Mouse (Mus musculus): ENCODE results near the gene Selenoo. TPM values are rescaled to one million over a fixed set of nuclear protein-coding genes. Genes with fewer than 3 reads are reported as not detected.
A peak's percentile ranks its signal among the peaks of the same experiment; 100 is the strongest.

Gene Selenoo
- polyA plus RNA-seq, 1 experiment from 2014 or later: 24.8 TPM

DNA sequence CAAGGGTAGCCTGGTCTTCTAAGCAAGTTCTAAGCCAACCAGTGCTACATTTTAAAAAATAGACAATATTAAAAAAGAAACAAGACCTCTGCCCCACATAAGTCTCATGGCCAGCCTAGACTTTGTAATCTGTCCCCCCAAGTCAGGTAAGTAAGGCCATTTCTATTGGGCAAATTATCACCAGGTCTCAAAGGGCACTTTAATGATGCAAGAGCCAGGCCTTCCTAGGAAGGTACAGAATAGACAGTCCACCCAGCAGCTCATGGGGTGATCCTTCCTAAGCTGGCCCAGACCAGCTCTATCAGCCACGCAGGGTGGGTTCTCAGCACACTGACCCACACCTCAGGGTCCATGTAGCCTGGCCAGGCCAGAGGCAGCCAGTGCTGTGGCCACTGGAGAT is 5.0 kb upstream of the Selenoo start:
- no peaks in the 10 kb centered on the region for H3K27me3 ChIP-seq
- WGBS: 95% methylated on average over 1 of the region's 1 CpGs
- no peaks in the 10 kb centered on the region for H3K9me3 ChIP-seq (replicated peaks)
- no peak overlapping the region for H3K4me3 ChIP-seq
- no peak overlapping the region for H3K9ac ChIP-seq
- ATAC-seq (ENCODE audit: low FRiP score): no peak
- no peak overlapping the region for H3K27ac ChIP-seq
- peaks cover 6% of the 10 kb centered on the region; the same call in 1 of the 2 replicates for H3K4me1 ChIP-seq
- peaks cover 72% of the 10 kb centered on the region for H3K36me3 ChIP-seq
- no peak overlapping the region for H3K4me2 ChIP-seq (replicated peaks)

DNA sequence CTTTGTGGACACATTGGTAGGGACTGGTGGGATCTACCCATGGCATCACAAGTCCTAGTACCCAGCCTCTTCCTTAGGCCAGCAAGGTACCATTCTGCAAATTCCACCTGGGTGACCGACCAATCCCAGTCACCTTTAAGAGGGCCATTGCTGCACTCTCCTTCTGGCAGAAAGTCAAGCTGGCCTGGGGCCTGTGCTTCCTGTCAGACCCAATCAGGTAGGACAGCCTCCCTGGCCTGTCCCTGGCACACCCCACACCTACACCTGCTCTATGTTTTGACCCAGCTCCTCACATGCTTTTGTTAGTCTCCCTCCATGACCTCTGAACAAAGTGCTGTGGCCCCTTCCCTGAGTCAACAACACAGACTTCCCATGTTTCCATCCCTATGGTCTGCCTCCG is 4.1 kb upstream of the Selenoo start:
- Histone ChIP-seq H3K27me3 (no peaks in the 10 kb centered on the region), H3K4me2 (replicated peaks) (no peak overlapping the region), H3K9me3 (replicated peaks) (no peaks in the 10 kb centered on the region), H3K4me1 (peaks cover 10% of the 10 kb centered on the region), H3K36me3 (peaks cover 72% of the 10 kb centered on the region), H3K4me3 (no peak overlapping the region), H3K9ac (no peak overlapping the region), H3K27ac (no peak overlapping the region)
- no peak for ATAC-seq (ENCODE audit: low FRiP score)
- WGBS: 96% methylated on average over 2 of the region's 2 CpGs

DNA sequence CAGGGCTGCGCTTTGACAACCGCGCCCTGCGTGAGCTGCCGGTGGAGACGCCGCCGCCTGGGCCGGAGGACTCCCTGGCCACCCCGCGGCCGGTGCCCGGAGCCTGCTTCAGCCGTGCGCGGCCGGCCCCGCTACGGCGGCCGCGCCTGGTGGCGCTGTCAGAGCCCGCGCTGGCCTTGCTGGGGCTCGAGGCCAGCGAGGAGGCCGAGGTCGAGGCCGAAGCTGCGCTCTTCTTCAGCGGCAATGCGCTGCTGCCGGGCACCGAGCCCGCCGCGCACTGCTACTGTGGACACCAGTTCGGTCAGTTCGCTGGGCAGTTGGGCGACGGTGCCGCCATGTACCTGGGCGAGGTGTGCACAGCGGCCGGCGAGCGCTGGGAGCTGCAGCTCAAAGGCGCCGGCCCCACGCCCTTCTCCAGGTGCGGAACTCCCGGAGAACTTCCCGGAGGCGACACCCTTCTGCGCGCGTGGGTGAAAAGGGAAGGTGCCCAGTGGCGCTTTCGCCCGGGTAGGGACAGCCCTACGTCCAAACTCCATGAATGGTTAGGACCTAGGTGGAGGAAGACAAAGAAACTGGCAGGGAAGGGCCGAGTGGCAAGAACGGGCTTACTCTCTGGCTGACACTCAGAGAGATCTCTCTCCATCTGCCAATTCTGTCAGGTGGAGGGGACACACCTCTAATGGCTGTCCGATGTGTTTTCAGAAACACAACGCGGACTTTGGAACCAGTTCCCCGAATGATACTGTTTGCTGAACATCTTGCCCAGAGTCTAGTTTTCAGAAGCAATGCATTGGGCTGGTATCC is 566 bp downstream of the Selenoo start:
- H3K9ac ChIP-seq: peak overlapping the region; percentile 95
- no peaks in the 10 kb centered on the region for H3K9me3 ChIP-seq (replicated peaks)
- peak overlapping the region; percentile 84 for H3K27ac ChIP-seq
- H3K36me3 ChIP-seq: peaks cover 49% of the 10 kb centered on the region
- 4% methylated on average over 67 of the region's 68 CpGs for WGBS
- H3K27me3 ChIP-seq: no peaks in the 10 kb centered on the region
- peak overlapping the region; percentile 95 for H3K4me3 ChIP-seq
- H3K4me2 ChIP-seq (replicated peaks): peak overlapping the region; percentile 99
- peaks cover 20% of the 10 kb centered on the region for H3K4me1 ChIP-seq
- ATAC-seq (ENCODE audit: low FRiP score): peak; percentile 53

DNA sequence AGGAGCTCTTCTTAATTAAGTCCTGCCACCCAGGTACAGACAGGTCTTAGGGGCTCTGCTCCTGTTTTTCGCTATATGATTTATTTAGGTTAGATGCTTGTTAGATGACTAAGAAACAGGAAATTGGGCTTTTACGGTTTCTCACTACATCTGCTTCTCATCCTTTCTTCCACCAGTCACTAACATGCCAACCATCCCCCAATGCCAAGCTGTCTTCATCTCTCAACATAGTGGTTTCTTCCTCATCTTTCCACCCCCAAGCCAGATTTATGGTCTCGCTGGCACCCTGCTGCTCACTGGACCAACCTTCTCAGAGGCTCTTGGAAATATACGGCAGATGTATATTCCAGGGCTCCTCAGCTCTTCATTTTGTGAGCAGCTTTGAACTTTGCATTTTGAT is 1.8 kb downstream of the Selenoo start:
- peaks cover 49% of the 10 kb centered on the region for H3K36me3 ChIP-seq
- no peak for ATAC-seq (ENCODE audit: low FRiP score)
- no peak overlapping the region for H3K9ac ChIP-seq
- WGBS: 92% methylated on average over 4 of the region's 4 CpGs
- H3K27ac ChIP-seq: no peak overlapping the region
- H3K4me3 ChIP-seq: no peak overlapping the region
- H3K27me3 ChIP-seq: no peaks in the 10 kb centered on the region
- no peak overlapping the region for H3K4me2 ChIP-seq (replicated peaks)
- H3K4me1 ChIP-seq: peaks cover 20% of the 10 kb centered on the region
- H3K9me3 ChIP-seq (replicated peaks): no peaks in the 10 kb centered on the region

DNA sequence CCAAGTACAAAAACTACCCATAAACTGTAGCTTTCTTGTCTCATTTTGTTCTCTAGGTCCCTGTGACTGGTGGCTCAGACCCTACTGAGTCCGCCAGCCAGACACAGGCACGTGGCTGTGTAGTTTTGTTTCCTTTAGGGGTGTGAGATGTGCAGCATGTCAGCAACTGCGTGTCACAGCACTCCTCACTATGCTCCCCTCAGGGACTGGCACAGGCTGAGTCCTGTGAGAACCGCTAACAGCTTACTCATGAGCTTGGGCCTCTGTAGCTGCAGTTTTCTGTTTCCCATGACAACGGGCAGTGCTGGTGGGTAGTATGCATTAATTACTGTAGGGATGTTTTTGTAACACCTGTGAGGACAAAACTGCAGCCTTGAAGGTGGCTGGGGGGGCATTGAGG is 3.3 kb downstream of the Selenoo start:
- Histone ChIP-seq H3K4me1 (peaks cover 20% of the 10 kb centered on the region), H3K4me2 (replicated peaks) (no peak overlapping the region), H3K27me3 (no peaks in the 10 kb centered on the region), H3K27ac (no peak overlapping the region), H3K36me3 (peaks cover 49% of the 10 kb centered on the region), H3K4me3 (no peak overlapping the region), H3K9me3 (replicated peaks) (no peaks in the 10 kb centered on the region), H3K9ac (no peak overlapping the region)
- no peak for ATAC-seq (ENCODE audit: low FRiP score)
- 80% methylated on average over 5 of the region's 5 CpGs for whole genome bisulfite sequencing

DNA sequence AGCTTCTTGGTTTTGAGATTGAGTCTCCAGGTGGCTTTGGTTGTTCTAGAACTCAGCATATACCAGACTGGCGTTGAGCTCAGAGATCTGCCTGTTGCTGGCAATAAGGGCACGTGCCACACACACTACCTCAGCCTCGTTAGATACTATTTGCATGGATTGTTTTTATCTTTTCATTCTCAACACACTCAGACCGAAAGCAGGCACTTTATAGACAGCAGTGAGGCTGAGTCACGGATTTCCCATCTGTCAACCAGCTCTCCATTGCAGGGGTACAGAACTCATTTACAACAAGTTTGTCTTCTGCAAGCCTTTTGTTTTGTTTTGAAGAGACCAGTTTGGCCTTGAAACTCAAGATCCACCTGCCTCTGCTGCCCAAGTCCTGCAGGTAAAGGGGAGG is 8.6 kb downstream of the Selenoo start:
- 92% methylated on average over 5 of the region's 5 CpGs for WGBS
- H3K4me3 ChIP-seq: no peak overlapping the region
- H3K9ac ChIP-seq: no peak overlapping the region
- H3K4me1 ChIP-seq: no peaks in the 10 kb centered on the region
- H3K27ac ChIP-seq: no peak overlapping the region
- no peaks in the 10 kb centered on the region for H3K27me3 ChIP-seq
- H3K4me2 ChIP-seq (replicated peaks): no peak overlapping the region
- peaks cover 99% of the 10 kb centered on the region for H3K36me3 ChIP-seq
- no peaks in the 10 kb centered on the region for H3K9me3 ChIP-seq (replicated peaks)
- ATAC-seq (ENCODE audit: low FRiP score): no peak

DNA sequence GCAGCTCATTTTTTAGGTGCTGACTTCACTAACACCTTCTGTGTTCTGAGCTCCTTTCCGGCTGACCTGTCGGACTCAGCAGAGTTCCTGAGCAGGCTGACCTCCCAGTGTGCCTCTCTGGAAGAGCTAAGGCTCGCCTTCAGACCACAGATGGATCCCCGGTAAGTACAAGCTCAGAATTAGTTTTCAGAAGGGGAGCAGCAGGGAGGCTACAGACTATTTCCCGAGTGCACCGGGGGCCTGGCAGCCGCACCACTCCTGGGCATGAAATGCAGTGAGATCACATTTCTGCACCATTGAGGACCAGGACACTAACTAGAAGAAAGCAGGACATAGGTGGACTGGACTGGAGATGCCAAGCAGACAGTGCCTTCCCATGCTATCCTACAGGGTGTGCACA is 9.7 kb downstream of the Selenoo start:
- Histone ChIP-seq H3K27me3 (no peaks in the 10 kb centered on the region), H3K36me3 (peaks cover 99% of the 10 kb centered on the region), H3K27ac (no peak overlapping the region), H3K9me3 (replicated peaks) (no peaks in the 10 kb centered on the region), H3K4me1 (no peaks in the 10 kb centered on the region), H3K4me3 (no peak overlapping the region), H3K9ac (no peak overlapping the region), H3K4me2 (replicated peaks) (no peak overlapping the region)
- 92% methylated on average over 7 of the region's 7 CpGs for WGBS
- ATAC-seq (ENCODE audit: low FRiP score): no peak

DNA sequence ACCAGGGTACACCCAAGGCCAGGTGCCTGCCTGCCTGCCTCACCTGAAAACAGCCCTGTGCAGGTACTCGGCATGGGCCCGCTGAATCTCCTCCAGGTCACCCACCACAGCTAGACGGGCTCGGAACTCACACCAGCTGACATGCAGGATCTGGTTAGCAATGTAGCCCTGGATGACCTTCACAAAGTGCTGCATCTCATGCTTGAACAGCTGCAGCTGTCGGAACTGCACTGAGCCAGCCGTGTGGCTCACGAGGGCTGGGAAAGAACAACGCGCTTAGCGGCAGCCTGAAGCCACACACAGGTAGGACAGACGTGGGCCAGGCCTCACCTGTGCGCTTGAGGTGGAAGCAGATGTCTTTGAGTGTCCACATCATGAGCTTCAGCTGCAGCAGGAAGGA is 11.9 kb downstream of the Selenoo start:
- peak; percentile 38; the same call in 1 of the 2 replicates for ATAC-seq (ENCODE audit: low FRiP score)
- 94% methylated on average over 12 of the region's 12 CpGs for WGBS
- no peak overlapping the region for H3K27ac ChIP-seq
- H3K9ac ChIP-seq: no peak overlapping the region
- no peak overlapping the region for H3K4me3 ChIP-seq
- peaks cover 99% of the 10 kb centered on the region for H3K36me3 ChIP-seq
- no peaks in the 10 kb centered on the region for H3K9me3 ChIP-seq (replicated peaks)
- H3K4me2 ChIP-seq (replicated peaks): no peak overlapping the region
- no peaks in the 10 kb centered on the region for H3K27me3 ChIP-seq
- H3K4me1 ChIP-seq: no peaks in the 10 kb centered on the region

DNA sequence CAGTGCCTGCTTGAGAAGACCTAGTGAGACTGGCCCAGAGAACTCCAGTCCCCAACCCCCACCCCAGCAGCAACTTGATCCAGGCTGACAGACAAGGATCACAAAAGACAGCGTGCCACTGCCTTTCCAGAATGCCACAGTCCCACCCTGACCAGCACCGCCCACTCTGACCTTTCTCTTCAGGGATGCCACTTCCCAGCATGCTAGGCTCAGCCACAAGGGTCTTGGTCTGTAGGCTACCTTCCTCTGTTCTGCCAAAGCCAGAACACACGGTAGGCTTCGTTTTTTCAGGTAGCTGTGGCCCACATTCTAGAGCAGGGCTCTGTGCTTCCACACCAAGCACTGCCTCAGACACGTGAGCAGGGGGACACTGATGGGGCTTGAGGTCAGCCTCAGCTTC is 13.8 kb downstream of the Selenoo start:
- Histone ChIP-seq H3K9ac (no peak overlapping the region), H3K4me1 (no peaks in the 10 kb centered on the region), H3K36me3 (peaks cover 99% of the 10 kb centered on the region), H3K4me3 (no peak overlapping the region), H3K4me2 (replicated peaks) (no peak overlapping the region), H3K27me3 (no peaks in the 10 kb centered on the region), H3K9me3 (replicated peaks) (no peaks in the 10 kb centered on the region), H3K27ac (no peak overlapping the region)
- 58% methylated on average over 5 of the region's 5 CpGs for WGBS
- no peak for ATAC-seq (ENCODE audit: low FRiP score)

DNA sequence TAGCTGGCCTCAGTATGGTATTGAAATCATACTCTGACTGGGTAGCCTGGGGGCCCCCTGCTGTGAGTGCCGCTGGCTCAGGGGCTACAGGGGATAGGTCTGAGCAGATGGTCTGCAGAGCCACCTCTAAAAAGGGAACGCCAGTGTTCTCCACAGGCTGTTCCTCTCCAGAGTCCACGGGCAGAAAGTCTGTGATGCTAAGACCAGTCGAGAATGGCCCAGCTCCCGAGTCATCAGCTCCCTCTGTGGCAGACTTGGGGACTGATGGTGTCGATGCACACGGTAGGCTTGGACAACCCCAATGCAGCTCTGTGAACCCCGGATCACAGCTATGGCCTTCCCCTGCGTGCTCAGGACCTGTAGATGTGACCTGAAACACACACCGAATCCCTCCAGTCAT is 15.0 kb downstream of the Selenoo start:
- no peak overlapping the region for H3K4me2 ChIP-seq (replicated peaks)
- H3K27ac ChIP-seq: no peak overlapping the region
- peaks cover 99% of the 10 kb centered on the region for H3K36me3 ChIP-seq
- H3K9ac ChIP-seq: no peak overlapping the region
- no peaks in the 10 kb centered on the region for H3K27me3 ChIP-seq
- ATAC-seq (ENCODE audit: low FRiP score): no peak
- WGBS: 85% methylated on average over 10 of the region's 10 CpGs
- H3K4me1 ChIP-seq: no peaks in the 10 kb centered on the region
- H3K9me3 ChIP-seq (replicated peaks): no peaks in the 10 kb centered on the region
- no peak overlapping the region for H3K4me3 ChIP-seq

DNA sequence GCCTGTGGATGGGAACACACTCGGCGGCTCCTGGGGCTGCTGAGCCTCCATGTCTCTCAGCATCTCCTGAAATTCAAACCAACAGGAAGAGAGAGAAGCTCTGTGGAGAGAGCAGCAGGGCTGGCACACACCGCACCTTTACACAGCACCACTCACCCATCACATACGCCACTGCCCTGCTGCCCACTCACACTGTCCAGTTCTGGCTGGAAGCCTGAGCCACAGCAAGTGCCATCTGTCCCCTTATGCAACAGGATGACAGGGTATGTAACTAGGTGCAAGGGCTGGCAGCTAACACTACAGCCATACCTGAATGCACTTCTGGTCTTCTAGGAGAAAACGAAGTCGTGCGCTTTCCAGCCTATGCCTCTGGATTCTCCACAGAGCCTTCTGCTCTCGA is 15.5 kb downstream of the Selenoo start:
- H3K9me3 ChIP-seq (replicated peaks): no peaks in the 10 kb centered on the region
- WGBS: 97% methylated on average over 8 of the region's 8 CpGs
- ATAC-seq (ENCODE audit: low FRiP score): no peak

DNA sequence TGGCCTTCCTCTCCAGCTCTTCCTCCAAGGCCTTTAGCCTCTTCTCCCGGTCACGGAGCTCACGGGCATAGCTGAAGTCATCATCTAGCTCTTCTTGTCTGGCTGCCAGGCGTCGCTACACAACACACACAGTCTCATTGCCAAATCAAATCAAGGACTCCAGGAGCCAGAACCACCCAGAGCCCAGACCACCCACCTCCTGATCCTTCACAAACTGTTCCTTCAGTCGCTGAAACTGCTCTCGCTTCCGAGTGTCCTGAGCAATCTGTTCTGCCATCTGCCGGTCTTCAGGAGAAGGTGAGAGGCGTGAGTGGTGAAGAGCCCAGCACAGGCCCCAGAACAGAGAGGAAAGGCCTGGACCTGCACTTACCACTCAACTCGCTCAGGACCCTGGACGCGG is 17.2 kb downstream of the Selenoo start:
- H3K9ac ChIP-seq: no peak overlapping the region
- no peak overlapping the region for H3K4me3 ChIP-seq
- H3K27me3 ChIP-seq: no peaks in the 10 kb centered on the region
- H3K9me3 ChIP-seq (replicated peaks): no peaks in the 10 kb centered on the region
- H3K4me2 ChIP-seq (replicated peaks): no peak overlapping the region
- WGBS: 94% methylated on average over 13 of the region's 13 CpGs
- no peak overlapping the region for H3K27ac ChIP-seq
- no peaks in the 10 kb centered on the region for H3K4me1 ChIP-seq
- peaks cover 99% of the 10 kb centered on the region for H3K36me3 ChIP-seq
- no peak for ATAC-seq (ENCODE audit: low FRiP score)

More for the DNA sequence above, 15.5 kb downstream of the Selenoo start:
- H3K36me3 ChIP-seq: peaks cover 99% of the 10 kb centered on the region
- no peaks in the 10 kb centered on the region for H3K27me3 ChIP-seq
- no peak overlapping the region for H3K9ac ChIP-seq
- H3K4me1 ChIP-seq: no peaks in the 10 kb centered on the region
- no peak overlapping the region for H3K27ac ChIP-seq
- H3K4me2 ChIP-seq (replicated peaks): no peak overlapping the region
- H3K4me3 ChIP-seq: no peak overlapping the region

DNA sequence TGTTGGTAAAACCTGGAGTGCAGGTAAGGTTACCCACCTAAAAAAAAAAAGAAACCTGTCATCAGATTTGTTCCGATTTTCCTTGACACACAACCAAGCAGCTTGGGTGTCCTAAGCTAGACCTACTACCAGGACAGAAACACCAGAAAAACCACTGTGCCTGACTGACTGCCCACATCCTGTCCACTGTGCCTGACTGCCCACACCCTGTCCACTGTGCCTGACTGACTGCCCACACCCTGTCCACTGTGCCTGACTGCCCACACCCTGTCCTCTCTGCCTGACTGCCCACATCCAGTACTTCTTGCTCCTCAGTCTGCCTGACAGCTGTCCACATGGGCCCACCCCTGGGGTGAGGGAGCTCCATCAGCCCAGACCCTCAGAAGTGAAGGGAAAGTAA is 18.1 kb downstream of the Selenoo start:
- Histone ChIP-seq H3K9me3 (replicated peaks) (no peaks in the 10 kb centered on the region), H3K27ac (no peak overlapping the region), H3K4me3 (no peak overlapping the region), H3K9ac (no peak overlapping the region), H3K27me3 (no peaks in the 10 kb centered on the region), H3K4me2 (replicated peaks) (no peak overlapping the region), H3K36me3 (peaks cover 98% of the 10 kb centered on the region), H3K4me1 (no peaks in the 10 kb centered on the region)
- WGBS: 92% methylated on average over 1 of the region's 1 CpGs
- no peak for ATAC-seq (ENCODE audit: low FRiP score)
